Mouse (Mus musculus): ENCODE data around the gene Ptar1. TPM values are rescaled to one million over a fixed set of nuclear protein-coding genes. Genes with fewer than 3 reads are reported as not detected.
"Not testable (repeated sequence)": the region's sequence is repeated elsewhere in the genome, so short reads cannot be mapped to it uniquely, and the experiment has no call there.

The Ptar1 gene
- polyA plus RNA-seq (2012; rRNA removed): 4.5 and 5.7 TPM in 2 replicates

GRCm38 (mm10) chr19:23687296-23688021 lies at the start of gene Ptar1:
Gene Ptar1 (plus strand): TSS chr19:23687429.
- DNase-seq (ENCODE audit: low spot score): peak; percentile 95

- no peak for DNase-seq (ENCODE audit: low spot score)
These were observed 43.4 kb upstream of the Ptar1 start for GRCm38 (mm10) chr19:23643819-23644218.

GRCm38 (mm10) chr19:23645347-23645746 lies 41.9 kb upstream of the Ptar1 start:
- no peak for DNase-seq (ENCODE audit: low spot score)

- no peak for DNase-seq (ENCODE audit: low spot score)
These were observed 39.9 kb upstream of the Ptar1 start for GRCm38 (mm10) chr19:23647308-23647707.

GRCm38 (mm10) chr19:23652644-23653043 lies 34.6 kb upstream of the Ptar1 start, which contains the start of gene 1700028P14Rik:
Gene 1700028P14Rik (minus strand): TSS chr19:23652812.
- DNase-seq (ENCODE audit: low spot score): no peak

GRCm38 (mm10) chr19:23653154-23653553 lies 34.1 kb upstream of the Ptar1 start:
- no peak for DNase-seq (ENCODE audit: low spot score)

- no peak for DNase-seq (ENCODE audit: low spot score)
These were observed 29.8 kb upstream of the Ptar1 start for GRCm38 (mm10) chr19:23657261-23657932.

- DNase-seq (ENCODE audit: low spot score): no peak
These were observed 28.9 kb upstream of the Ptar1 start for GRCm38 (mm10) chr19:23658350-23658749.

- no peak for DNase-seq (ENCODE audit: low spot score)
These were observed 23.1 kb upstream of the Ptar1 start for GRCm38 (mm10) chr19:23664083-23664482.

GRCm38 (mm10) chr19:23668142-23668655 lies 19.0 kb upstream of the Ptar1 start:
- DNase-seq (ENCODE audit: low spot score): no peak

GRCm38 (mm10) chr19:23673021-23673420 lies 14.2 kb upstream of the Ptar1 start:
- no peak for DNase-seq (ENCODE audit: low spot score)

GRCm38 (mm10) chr19:23675656-23676055 lies 11.6 kb upstream of the Ptar1 start:
- not testable (repeated sequence) for DNase-seq (ENCODE audit: low spot score)

- no peak for DNase-seq (ENCODE audit: low spot score)
These were observed 300 bp upstream of the Ptar1 start for GRCm38 (mm10) chr19:23686962-23687295.

GRCm38 (mm10) chr19:23688421-23688946 lies 1.3 kb downstream of the Ptar1 start:
- no peak for DNase-seq (ENCODE audit: low spot score)

- DNase-seq (ENCODE audit: low spot score): no peak
These were observed 7.1 kb downstream of the Ptar1 start for GRCm38 (mm10) chr19:23694344-23694743.

- DNase-seq (ENCODE audit: low spot score): no peak
These were observed 10.6 kb downstream of the Ptar1 start for GRCm38 (mm10) chr19:23697861-23698260.

- no peak for DNase-seq (ENCODE audit: low spot score)
These were observed 11.1 kb downstream of the Ptar1 start for GRCm38 (mm10) chr19:23698366-23698765.

- no peak for DNase-seq (ENCODE audit: low spot score)
These were observed 11.9 kb downstream of the Ptar1 start for GRCm38 (mm10) chr19:23699131-23699530.

GRCm38 (mm10) chr19:23702896-23703295 lies 15.7 kb downstream of the Ptar1 start:
- DNase-seq (ENCODE audit: low spot score): no peak

- no peak for DNase-seq (ENCODE audit: low spot score)
These were observed 18.2 kb downstream of the Ptar1 start for GRCm38 (mm10) chr19:23705383-23705782.

GRCm38 (mm10) chr19:23746506-23746905 lies 59.3 kb downstream of the Ptar1 start:
- no peak for DNase-seq (ENCODE audit: low spot score)

GRCm38 (mm10) chr19:23757011-23757410 lies 69.8 kb downstream of the Ptar1 start:
- DNase-seq (ENCODE audit: low spot score): no peak
